Mouse (Mus musculus) CH12F3 (cell line): ENCODE data around the gene Fignl2.

ENCODE experiments used
- in situ Hi-C: fragments of 300-500 bp; cut with MboI; formaldehyde crosslinking; loops from 2 replicates; pipeline ENCODE4 v1.14.3; 2020; ENCODE audit warnings: low sequenced_read_pairs

Gene Fignl2

GRCm38 (mm10) chr15:101069641-101070190 lies 8.7 kb downstream of the Fignl2 start:
- in situ Hi-C loops: no loop called here

GRCm38 (mm10) chr15:101068671-101069070 lies 9.7 kb downstream of the Fignl2 start:
- in situ Hi-C loops: no loop called here

GRCm38 (mm10) chr15:101068029-101068428 lies 10.3 kb downstream of the Fignl2 start:
- in situ Hi-C loops: no loop called here

DNA sequence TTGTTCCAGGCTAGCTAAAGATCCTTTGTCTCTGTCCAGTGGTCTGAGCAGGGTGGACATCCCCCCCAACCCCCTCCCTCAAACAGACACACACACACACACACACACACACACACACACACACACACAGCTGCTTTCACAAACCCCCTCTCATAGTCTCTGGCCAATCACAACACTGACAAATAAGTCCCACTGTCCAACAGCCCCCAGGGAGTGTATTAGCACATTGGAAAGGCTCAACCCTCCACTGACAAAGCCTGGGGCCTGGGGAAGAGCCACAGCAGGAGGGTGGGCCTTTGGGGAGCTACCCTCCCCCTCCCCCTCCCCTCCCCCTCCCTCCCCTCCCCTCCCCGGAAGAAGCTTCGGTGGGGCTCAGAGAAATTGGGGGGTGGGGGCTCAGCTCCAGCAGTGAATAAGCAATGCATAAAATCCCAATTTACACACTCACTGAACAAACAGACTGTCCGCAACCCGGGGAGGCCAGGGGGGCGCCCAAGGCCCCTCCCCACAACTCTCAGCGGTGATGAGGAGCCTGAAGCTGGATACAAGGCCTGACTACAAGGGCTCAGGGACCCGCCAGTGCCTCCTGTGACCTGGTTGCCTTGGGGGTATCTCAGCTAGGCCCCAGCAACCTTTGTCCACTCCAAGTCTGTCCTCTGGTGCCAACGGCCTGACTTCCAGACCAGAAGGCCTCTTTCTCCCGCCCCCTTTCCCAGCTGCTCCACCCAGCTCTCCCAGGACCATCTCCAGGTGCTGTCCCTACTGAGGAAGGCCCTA lies 11.3 kb downstream of the Fignl2 start:
- in situ Hi-C loops: no loop called here

- in situ Hi-C loops: no loop called here
Observed at GRCm38 (mm10) chr15:101066364-101066847, 12.0 kb downstream of the Fignl2 start.

DNA sequence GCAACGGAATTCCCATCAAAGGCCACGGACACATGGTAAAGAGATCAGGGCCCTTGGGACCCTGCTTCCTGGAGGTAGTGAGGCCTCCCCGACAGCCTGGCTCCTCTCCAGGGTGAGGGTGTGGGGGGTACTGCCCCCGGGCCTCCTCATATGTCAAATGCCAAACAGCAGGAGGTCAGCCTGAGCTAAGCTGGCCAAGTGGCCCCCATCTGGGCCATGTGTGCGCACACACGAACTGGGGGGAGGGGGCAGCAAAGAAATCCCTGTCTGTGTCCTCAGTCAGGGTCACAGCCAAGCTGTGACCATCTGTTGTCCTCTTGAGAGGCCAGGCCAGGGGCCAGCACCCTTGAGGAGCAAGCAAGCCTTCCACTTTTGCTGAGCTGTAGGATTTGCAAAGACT lies 13.3 kb downstream of the Fignl2 start:
- in situ Hi-C loops: no loop called here

DNA sequence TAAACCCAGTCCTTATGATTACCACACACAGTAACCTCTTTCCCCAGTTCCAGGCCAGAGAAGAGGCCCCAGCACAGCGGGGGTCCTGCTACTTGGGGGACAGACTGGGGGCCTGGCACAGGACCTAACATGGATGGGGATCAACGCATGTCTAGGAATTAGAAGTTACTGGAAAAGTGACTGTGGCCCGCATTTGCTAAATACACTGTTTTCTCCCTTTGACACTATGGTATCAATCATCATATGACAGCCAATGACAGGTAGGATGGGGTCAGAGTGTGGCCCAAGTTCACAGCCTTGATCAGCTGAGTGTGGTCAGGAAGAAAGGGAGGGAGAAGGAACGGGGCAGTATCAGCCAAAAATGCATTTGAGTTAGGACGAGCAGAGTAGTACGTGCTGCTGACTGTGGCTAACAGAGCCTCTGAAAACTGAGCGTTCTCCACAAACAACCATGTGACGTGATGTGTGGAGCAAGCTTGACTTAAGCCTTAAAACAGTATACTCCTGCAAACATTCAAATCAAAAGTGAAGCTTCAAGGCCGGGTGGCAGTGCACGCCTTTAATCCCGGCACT lies 18.0 kb downstream of the Fignl2 start:
- in situ Hi-C loops: no loop called here

DNA sequence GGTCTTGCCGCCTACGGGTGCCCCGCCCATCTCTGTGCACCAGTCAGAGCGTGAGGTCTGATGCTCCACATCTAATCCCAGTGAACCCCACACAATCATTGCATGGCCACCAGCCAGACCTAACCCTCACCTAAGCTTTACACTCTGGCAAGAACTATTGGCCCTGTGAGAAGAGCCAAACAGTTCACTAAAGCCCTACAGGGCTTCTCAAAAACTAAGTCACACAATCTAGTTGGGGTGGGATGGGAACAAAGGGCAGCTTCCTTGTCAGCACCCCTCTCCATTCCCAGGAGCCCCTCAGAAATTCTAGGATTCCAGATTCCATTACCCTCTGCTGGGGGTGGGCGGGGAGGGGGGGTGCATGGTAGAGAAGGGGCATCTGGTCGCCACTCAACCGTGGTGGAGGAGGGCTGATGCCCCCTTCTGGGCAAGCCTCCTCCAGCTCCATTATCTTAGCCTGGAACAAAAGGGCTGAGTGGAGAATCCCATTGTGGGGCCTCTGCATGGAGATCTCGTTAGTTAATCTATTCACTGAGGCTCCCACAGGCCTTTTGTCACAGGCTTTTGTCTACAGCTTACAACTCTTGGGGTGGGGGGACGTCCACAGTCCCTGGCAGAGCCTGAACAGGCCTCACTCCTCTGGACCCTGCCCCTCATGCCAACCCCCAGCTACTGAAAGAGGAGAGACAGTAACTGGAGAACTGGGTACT lies 18.6 kb downstream of the Fignl2 start:
- in situ Hi-C loops: no loop called here

GRCm38 (mm10) chr15:101056225-101056624 lies 22.1 kb downstream of the Fignl2 start:
- in situ Hi-C loops: no loop called here

GRCm38 (mm10) chr15:101054541-101054940 lies 23.8 kb downstream of the Fignl2 start:
- in situ Hi-C loops: no loop called here

DNA sequence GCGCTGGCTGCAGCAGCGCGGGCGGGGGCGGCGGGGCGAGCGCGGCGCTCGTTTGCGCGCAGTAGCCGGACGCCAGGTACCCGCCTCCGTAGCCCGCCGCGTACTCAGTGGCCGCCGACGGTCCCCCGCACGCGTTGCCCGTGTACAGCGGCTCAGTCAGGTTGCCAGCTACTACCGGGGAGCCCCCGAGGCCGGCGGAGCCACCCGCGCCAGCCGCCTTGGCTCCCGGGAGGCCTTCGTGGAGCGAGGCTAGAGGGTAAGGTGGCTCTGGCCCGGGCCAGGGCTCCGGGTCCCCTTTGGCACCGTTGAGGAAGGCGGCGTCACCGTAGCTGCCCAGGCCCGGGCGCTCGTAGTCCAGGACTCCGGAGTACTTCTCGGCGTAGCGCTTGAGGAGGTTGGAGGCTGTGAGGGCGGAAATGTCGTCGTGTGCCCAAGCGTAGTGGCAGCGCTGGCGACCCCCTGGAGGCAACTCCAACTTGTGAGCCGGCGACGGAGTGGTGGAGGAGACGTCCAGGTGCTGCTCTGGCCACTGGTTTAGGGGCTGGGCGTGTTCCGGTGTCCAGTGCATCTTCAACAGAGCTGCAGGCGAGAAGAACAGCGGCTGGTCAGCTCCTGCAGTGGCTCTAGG lies 24.4 kb downstream of the Fignl2 start:
- in situ Hi-C loops: no loop called here

DNA sequence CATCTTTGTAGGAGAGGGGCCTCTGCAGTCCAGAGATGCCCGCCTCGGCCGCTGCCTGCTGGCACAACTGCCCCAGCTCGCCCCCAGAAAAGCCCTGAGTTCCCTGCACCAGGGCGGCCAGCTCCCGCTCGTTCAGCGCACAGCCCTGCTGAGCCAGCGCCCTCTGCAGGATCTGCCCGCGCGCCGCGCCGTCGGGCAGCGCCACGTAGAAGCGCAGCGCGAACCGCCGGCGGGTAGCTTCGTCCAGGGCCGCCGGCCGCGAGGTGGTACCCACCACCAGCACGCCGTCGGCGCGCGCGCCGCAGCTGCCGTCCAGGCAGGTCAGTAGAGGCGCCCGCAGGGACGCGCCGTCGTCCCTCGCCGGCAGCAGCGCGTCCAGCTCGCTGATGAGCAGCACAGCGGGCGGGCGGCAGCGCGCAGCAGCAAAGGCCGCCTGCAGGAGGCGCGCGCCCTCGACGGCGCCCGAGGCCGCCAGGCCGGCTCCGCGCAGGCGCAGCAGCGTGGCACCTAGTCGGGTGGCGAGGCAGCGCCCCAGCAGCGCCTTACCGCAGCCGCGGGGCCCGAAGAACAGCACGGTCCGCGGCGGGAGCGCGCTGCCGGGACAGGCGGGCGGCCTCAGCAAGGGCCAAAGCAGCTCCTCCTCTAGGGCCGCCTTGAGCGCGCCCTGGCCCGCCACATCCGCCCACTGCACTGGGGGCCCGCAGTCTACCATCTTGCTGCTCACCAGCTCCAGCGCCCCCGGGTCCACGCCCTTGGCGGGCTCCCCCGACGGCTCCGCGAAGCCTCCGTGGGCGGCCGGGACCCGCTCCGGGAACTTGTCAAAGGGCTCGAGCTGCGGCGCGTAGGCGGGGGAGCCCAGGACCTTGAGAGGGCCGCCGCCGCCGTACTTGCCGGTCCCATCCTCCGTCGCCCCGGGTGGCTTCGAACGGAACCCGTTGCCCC lies 25.5 kb downstream of the Fignl2 start:
- in situ Hi-C loops: no loop called here

DNA sequence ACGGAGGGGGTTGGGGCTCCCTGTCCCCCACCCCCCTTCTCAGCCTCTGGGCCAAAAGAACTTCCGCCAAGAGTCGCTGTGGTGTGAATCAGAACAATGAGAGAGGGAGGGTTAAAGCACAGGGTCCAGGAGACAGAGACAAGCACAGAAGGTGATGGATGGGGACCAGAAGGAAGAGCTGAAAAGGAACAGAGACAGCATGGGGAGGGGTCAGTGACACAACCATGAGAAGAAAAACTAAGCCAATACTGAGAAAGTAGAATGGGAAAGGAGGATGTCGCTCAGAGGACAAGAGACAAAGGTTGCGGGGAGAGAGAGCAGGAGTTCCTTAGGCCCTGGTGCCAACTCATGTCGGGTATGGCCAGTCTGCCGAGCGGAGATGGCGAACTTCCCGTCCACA lies 26.5 kb downstream of the Fignl2 start:
- in situ Hi-C loops: no loop called here

- in situ Hi-C loops: no loop called here
Observed at GRCm38 (mm10) chr15:101048338-101048896, 29.9 kb downstream of the Fignl2 start.

GRCm38 (mm10) chr15:101047194-101047555 lies 31.2 kb downstream of the Fignl2 start, which contains the start of gene Gm47841:
Gene Gm47841, minus strand, starts transcription at chr15:101047397.
- in situ Hi-C loops: no loop called here

GRCm38 (mm10) chr15:101046527-101047193 lies 31.7 kb downstream of the Fignl2 start:
- in situ Hi-C loops: no loop called here

GRCm38 (mm10) chr15:101046039-101046526 lies 32.3 kb downstream of the Fignl2 start:
- in situ Hi-C loops: no loop called here

- in situ Hi-C loops: no loop called here
Observed at GRCm38 (mm10) chr15:101044531-101044930, 33.8 kb downstream of the Fignl2 start.

GRCm38 (mm10) chr15:101042613-101043012 lies 35.8 kb downstream of the Fignl2 start:
- in situ Hi-C loops: no loop called here
